Mouse (Mus musculus) layer of hippocampus, postnatal 36 days (tissue): ENCODE data around the gene Fam83c. TPM values are rescaled to one million over a fixed set of nuclear protein-coding genes. Genes with fewer than 3 reads are reported as not detected.

Source experiments
- DNase-seq, 2 experiments: peaks; one replicate each; pipeline ENCODE4 v3.0.0; 2022
- total RNA-seq, 2 experiments: library from RNA; stranded (reverse); gene quantifications; 2 replicates each; pipeline ENCODE4 v1.2.3; 2021

Gene Fam83c
- total RNA-seq, 2 experiments from 2014 or later = not detected

DNA sequence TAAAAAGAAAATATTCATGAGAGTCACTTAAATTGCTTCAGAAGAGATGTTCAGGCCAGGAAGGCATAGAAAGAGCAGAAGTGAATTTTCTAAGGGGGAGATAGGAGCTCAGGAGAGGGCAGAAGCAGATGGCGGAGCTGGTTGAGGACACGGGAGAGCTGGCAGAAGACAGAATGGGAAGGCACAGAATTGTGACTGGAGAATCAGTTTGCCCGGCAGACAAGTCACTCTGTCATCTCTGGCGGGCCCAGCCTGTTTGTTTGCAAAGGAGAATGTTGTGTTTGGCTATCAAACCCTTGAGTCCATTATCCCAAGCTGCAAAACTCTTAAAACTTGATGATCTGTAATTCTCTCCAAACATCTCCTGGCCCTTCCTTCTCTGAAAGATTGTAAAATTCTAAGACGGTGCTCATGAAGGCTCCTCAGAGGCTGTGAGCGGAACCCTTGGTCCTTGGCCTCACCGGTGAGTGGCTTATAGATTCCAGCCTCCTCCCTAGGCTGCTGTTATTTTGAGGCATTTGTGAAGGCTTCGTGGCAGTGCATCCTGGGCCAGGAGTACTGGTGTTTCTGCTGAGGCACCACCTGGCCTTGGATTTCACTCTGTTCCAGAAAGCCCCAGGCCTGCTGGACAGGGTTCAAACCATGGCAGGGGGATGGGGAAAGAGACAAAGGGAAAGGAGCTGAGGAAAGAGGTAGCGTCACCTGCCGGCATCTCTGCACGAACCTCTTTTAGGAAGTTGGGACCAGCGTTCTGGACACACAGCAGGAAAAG lies 39.8 kb downstream of the Fam83c start:
- no peak for DNase-seq

DNA sequence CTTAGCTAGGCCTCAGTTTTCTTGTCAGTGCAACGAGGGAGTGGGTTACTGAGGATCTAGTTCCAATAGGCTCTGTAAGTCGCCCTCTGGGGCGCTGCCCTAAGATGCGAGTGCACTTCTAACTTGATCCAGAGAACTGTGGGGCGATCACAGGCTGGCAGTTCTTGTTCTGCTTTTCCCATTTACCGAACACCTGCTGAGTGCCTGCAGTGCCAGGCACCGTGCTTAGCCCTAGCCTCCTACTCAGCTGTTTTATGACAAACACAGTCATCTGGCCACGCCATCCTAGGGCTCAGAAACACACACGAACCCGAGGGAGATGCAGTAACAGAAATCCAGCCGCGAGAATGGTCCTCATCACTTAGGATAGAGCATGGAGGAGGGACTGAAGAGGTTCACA lies 41.8 kb downstream of the Fam83c start:
- DNase-seq = no peak

DNA sequence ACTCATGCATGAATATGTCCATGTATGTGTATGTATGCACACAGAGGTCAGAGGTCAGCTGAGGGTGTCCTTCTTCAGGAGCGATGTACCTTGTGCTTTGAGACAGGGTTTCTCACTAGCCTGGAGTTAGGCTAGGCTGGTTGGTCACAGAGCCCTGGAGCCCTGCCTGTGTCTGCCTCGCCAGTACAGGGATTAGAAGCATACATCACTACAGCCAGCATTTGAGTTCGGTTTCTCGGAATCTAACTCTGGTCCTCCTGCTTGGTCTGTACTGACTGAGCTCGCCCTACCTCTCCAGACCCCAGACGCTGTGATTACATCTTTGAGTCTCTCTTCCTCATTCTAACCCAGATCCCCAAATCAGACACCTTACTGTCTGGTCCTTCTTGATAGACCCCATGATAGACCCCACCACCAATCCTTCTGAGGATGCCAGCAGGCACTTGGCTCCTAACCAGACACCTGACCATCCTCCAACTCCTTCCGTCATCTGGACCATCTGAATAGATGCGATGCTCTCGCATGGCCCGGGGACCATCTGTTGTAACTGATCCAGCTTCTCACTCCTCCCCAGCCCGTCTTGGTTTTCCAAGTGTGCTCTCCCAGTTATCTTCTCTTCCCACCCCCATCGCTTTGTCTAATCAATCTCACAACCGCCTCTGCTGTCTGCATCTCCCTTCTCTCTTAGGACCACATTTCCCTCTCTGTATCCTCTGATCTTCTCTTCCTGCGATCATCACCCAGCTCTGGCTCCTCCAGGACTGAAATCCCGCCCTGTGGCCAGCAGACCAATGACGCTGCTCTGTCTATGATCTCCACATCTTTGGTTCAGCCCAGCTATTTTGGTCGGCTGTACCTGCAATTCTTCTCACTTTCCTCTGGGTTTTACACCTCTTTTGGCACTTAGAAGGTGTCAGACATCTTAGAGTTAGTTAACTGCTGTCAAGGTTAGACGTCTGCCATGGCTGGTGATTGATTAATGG lies 46.4 kb downstream of the Fam83c start:
- no peak for DNase-seq

DNA sequence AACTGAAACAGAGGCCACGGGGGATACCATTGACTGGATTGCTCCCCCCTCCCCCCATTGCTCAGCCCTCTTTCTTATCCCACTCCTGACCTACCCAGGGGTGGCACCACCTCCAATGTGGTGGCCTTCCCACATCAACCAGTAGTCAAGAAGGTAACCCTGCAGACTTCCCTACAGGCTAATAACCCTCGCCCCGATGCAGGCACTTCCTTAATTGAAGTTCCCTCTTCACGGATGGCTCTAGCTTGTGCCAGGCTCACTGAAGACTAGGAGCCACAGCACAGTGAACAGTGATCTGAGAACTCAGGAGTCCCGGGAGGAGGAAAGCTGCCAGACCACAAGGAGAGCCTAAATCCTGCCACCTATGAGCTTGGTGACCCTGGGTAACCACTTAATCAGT lies 47.7 kb downstream of the Fam83c start:
- no peak for DNase-seq

DNA sequence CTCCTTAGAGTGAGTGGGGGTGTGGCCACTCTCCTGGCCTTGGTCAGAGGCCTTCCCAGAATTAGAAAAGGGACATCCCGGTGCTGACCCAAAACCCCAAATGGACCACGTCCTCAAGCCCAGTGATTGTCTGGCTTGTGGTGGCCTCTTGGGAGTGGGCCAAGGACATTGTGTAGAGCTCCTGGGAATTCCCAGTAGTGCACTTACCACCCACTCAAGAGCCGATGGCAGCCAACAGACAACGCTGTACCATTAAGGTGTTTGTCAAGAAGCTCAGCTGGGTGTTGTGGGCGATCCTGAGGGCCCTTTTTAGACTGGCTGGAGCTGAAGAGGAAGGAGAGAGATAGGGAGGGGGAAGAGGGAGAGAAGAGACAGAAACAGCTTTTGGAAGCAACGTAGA lies 50.1 kb downstream of the Fam83c start:
- DNase-seq = no peak

DNA sequence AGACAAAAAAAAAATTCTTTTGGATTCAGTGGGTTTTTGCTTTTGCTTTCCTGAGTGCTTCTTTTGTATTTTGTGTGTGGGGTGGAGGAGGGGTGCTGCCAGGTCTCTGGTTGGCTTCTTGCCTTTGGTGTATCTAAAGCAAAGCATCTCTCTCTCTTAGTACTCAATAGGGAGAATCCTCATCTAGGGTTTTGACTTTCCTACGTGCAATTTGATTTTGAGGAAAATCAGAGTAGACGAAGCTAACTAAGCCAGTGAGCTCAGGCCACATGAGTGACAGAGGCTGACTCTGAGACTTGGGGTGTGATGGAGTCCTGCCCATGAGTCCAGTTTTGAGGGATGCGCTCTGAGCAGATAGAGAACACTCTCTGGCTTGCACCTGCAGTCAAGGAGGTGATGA lies 55.1 kb downstream of the Fam83c start:
- DNase-seq = no peak

DNA sequence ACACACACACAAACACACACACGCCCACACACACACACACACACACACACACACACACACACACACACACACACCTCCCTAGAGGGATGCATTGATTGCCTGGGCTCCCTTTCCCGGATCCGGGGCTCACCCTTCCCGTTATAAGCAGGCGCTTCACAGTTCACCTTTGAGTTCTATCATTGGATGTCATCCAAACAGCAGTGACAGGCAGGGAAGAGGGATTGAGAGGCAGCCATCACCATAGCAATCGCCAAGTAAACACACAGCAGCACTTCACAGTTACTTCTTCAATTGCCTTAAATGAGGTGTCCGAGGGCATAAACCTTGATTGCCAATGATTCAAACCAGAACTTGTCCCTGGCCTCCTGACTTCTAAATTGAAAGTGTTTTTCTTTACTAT lies 55.6 kb downstream of the Fam83c start:
- DNase-seq = no peak

DNA sequence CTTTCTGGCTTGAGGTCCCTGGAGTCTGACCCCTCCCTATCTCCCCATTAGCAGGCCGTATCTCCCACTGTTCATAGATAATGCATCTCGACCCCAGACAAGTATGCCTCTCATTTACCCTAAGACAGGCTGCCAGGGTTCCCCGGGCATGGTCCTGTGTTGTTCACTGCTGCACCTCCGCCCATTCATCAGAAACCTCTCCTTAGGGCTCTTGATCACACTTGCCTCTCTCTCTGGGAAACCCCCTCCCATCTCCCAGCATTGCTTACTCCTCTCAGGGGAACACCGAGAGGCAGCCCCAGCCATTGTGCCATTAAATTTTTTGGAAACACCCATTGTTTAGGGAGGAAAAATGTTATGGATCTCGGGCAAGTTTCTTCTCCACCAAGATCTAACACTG lies 56.6 kb downstream of the Fam83c start:
- DNase-seq = no peak

DNA sequence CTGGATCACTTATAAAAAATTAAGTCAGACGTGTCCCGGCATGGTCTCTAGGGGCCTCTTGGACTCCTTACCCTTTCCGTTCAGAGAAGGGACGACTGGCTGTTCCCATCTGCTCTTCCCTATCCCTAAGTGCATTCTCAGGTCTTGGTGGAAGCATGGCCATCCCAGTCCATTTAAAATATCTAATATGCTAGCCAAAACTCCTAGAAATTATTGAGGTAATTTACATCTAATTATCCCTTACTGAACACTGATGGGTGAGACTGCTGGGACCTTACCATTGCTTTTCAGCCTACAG lies 57.0 kb downstream of the Fam83c start:
- no peak for DNase-seq

Other genes starting within 250 kb of the Fam83c start
- gene Gss, start 242.0 kb downstream of the Fam83c start, total RNA-seq = 10 to 100 TPM; 24.7 to 26.9 TPM
- 1 to 10 TPM; 3.3 to 5.3 TPM for gene Myh7b, start 223.6 kb downstream of the Fam83c start, total RNA-seq
- 100 to 1,000 TPM; 154 to 160 TPM for gene Trpc4ap, start 142.5 kb downstream of the Fam83c start, total RNA-seq
- gene Edem2, start 105.4 kb downstream of the Fam83c start, total RNA-seq = 10 to 100 TPM; 21.7 to 25.0 TPM
- not detected for gene Gm17581, start 99.0 kb downstream of the Fam83c start, total RNA-seq
- 1 to 10 TPM in 1 of 2 experiments, under 1 TPM in 1; 0.63 to 1.3 TPM for gene Procr, start 83.7 kb downstream of the Fam83c start, total RNA-seq
- 10 to 100 TPM; 42.0 to 46.5 TPM for gene Mmp24, start 59.5 kb downstream of the Fam83c start, total RNA-seq
- gene BC029722, start 15.4 kb downstream of the Fam83c start, total RNA-seq = 10 to 100 TPM; 51.4 to 57.4 TPM
- 10 to 100 TPM; 65.8 to 74.3 TPM for gene Eif6, start 7.9 kb downstream of the Fam83c start, total RNA-seq
- gene Uqcc1, start 95.5 kb upstream of the Fam83c start, total RNA-seq = 10 to 100 TPM; 76.9 to 81.8 TPM
- not detected for gene Gm15557, start 105.9 kb upstream of the Fam83c start, total RNA-seq
- gene Gdf5, start 110.5 kb upstream of the Fam83c start, total RNA-seq = not detected
- 10 to 100 TPM; 20.1 to 21.5 TPM for gene Cep250, start 121.6 kb upstream of the Fam83c start, total RNA-seq
- 1 to 10 TPM; 1.6 to 2.0 TPM for gene 6430550D23Rik, start 173.1 kb upstream of the Fam83c start, total RNA-seq
- 100 to 1,000 TPM; 181 to 202 TPM for gene Ergic3, start 173.2 kb upstream of the Fam83c start, total RNA-seq
- not detected for gene Fer1l4, start 218.1 kb upstream of the Fam83c start, total RNA-seq
- 1 to 10 TPM; 3.0 to 3.4 TPM for gene Spag4, start 230.3 kb upstream of the Fam83c start, total RNA-seq